Mouse (Mus musculus) kidney, embryonic 14.5 days (tissue): ENCODE results near the gene Hist1h3a. TPM values are rescaled to one million over a fixed set of nuclear protein-coding genes. Genes with fewer than 3 reads are reported as not detected.
"Not testable (repeated sequence)": the region's sequence is repeated elsewhere in the genome, so short reads cannot be mapped to it uniquely, and the experiment has no call there.

Experiments
- ATAC-seq: fragments of 200-750 bp; cut with Nextera tagmentation; 2 replicates; pipeline ENCODE4 v1.8.0; 2017; ENCODE audit warnings: moderate number of reproducible peaks, mild to moderate bottlenecking, moderate TSS enrichment, moderate library complexity; ENCODE audit not compliant: low FRiP score, low TSS enrichment
- H3K27ac ChIP-seq: fragments of 300-500 bp; sonication (generic); 2 replicates; pipeline ENCODE4 v1.5.1; 2014; ENCODE audit warnings: low read depth, mild to moderate bottlenecking, low read length, moderate library complexity, mixed read lengths
- H3K27me3 ChIP-seq: fragments of 300-500 bp; sonication (generic); 2 replicates; pipeline ENCODE4 v1.6.1; 2014; ENCODE audit warnings: mild to moderate bottlenecking, low read length; ENCODE audit not compliant: control insufficient read depth, insufficient read depth
- H3K36me3 ChIP-seq: fragments of 300-500 bp; sonication (generic); 2 replicates; pipeline ENCODE4 v1.6.1; 2014; ENCODE audit warnings: low read length, mixed read lengths; ENCODE audit not compliant: control insufficient read depth, insufficient read depth
- H3K4me1 ChIP-seq: fragments of 300-500 bp; sonication (generic); 2 replicates; pipeline ENCODE4 v1.6.1; 2014; ENCODE audit warnings: low read length, mixed read lengths; ENCODE audit not compliant: control insufficient read depth, insufficient read depth
- H3K4me2 ChIP-seq: fragments of 300-500 bp; sonication (generic); replicated peaks from 2 replicates; pipeline ENCODE4 v1.6.1; 2014; ENCODE audit warnings: low read depth, mild to moderate bottlenecking, low read length
- H3K4me3 ChIP-seq: fragments of 300-500 bp; sonication (generic); 2 replicates; pipeline ENCODE4 v1.5.1; 2014; ENCODE audit warnings: mild to moderate bottlenecking, low read length
- H3K9ac ChIP-seq: fragments of 300-500 bp; sonication (generic); 2 replicates; pipeline ENCODE4 v1.6.1; 2014; ENCODE audit warnings: low read depth, mild to moderate bottlenecking, low read length, moderate library complexity
- H3K9me3 ChIP-seq: fragments of 300-500 bp; sonication (generic); 2 replicates; pipeline ENCODE4 v1.6.1; 2016; ENCODE audit warnings: low read length; ENCODE audit not compliant: control insufficient read depth
- WGBS: fragments of 180-500 bp; shearing (Covaris S2); extraction: QIAGEN DNeasy Blood & Tissue Kit; methylation state at CpG from one replicate; pipeline ENCODE4 v1.1.7; 2014; 5-methylcytosine and 5-hydroxymethylcytosine counted together
- polyA plus RNA-seq: library from polyadenylated mRNA; unstranded; fragments of >200 nt; fragmentation: Nextera tagmentation; extraction: Ambion mirVana; gene quantifications from 2 replicates; pipeline ENCODE4 v1.2.1, GENCODE M21; 2014

Hist1h3a gene
- polyA plus RNA-seq, 1 experiment from 2014 or later: 8.8 TPM

GRCm38 (mm10) chr13:23729706-23730105, 32.5 kb downstream of the Hist1h3a start:
- no peaks in the 10 kb centered on the region for H3K9me3 ChIP-seq

GRCm38 (mm10) chr13:23729192-23729525, 33.0 kb downstream of the Hist1h3a start:
- WGBS: 90% methylated on average over 9 of the region's 9 CpGs

More at GRCm38 (mm10) chr13:23729706-23730105, 32.5 kb downstream of the Hist1h3a start:
- H3K27ac ChIP-seq: no peak overlapping the region
- no peak overlapping the region for H3K4me2 ChIP-seq
- no peaks in the 10 kb centered on the region for H3K36me3 ChIP-seq
- peaks cover 5% of the 10 kb centered on the region; the same call in 1 of the 2 replicates for H3K4me1 ChIP-seq
- no peak for ATAC-seq
- H3K27me3 ChIP-seq: no peaks in the 10 kb centered on the region
- 94% methylated on average over 5 of the region's 5 CpGs for WGBS
- H3K9ac ChIP-seq: no peak overlapping the region
- H3K4me3 ChIP-seq: no peak overlapping the region

GRCm38 (mm10) chr13:23728472-23729191, 33.6 kb downstream of the Hist1h3a start:
- 91% methylated on average over 18 of the region's 18 CpGs for WGBS
- Histone ChIP-seq H3K9ac (no peak overlapping the region), H3K27me3 (no peaks in the 10 kb centered on the region), H3K36me3 (no peaks in the 10 kb centered on the region), H3K4me2 (no peak overlapping the region), H3K4me3 (no peak overlapping the region), H3K9me3 (no peaks in the 10 kb centered on the region), H3K27ac (no peak overlapping the region), H3K4me1 (peaks cover 5% of the 10 kb centered on the region; the same call in 1 of the 2 replicates)
- ATAC-seq: no peak

More at GRCm38 (mm10) chr13:23729192-23729525, 33.0 kb downstream of the Hist1h3a start:
- H3K4me2 ChIP-seq: no peak overlapping the region
- H3K9me3 ChIP-seq: no peaks in the 10 kb centered on the region
- H3K4me3 ChIP-seq: no peak overlapping the region
- ATAC-seq: no peak
- H3K27ac ChIP-seq: no peak overlapping the region
- no peak overlapping the region for H3K9ac ChIP-seq
- H3K36me3 ChIP-seq: no peaks in the 10 kb centered on the region
- H3K27me3 ChIP-seq: no peaks in the 10 kb centered on the region
- peaks cover 5% of the 10 kb centered on the region; the same call in 1 of the 2 replicates for H3K4me1 ChIP-seq

- Histone ChIP-seq H3K9me3 (no peaks in the 10 kb centered on the region), H3K9ac (no peak overlapping the region), H3K27me3 (no peaks in the 10 kb centered on the region), H3K4me3 (no peak overlapping the region), H3K36me3 (no peaks in the 10 kb centered on the region), H3K4me1 (no peaks in the 10 kb centered on the region), H3K27ac (no peak overlapping the region), H3K4me2 (no peak overlapping the region)
- WGBS: 60% methylated on average over 1 of the region's 1 CpGs
- no peak for ATAC-seq
Observed at GRCm38 (mm10) chr13:23725213-23725612, 37.0 kb downstream of the Hist1h3a start.

GRCm38 (mm10) chr13:23724239-23724638, 37.9 kb downstream of the Hist1h3a start:
- no peaks in the 10 kb centered on the region for H3K9me3 ChIP-seq
- WGBS: 71% methylated on average over 4 of the region's 4 CpGs
- no peaks in the 10 kb centered on the region for H3K4me1 ChIP-seq
- no peak overlapping the region for H3K4me3 ChIP-seq
- no peak overlapping the region for H3K9ac ChIP-seq
- H3K27me3 ChIP-seq: no peaks in the 10 kb centered on the region
- no peak overlapping the region for H3K27ac ChIP-seq
- no peak for ATAC-seq
- no peak overlapping the region for H3K4me2 ChIP-seq
- no peaks in the 10 kb centered on the region for H3K36me3 ChIP-seq

GRCm38 (mm10) chr13:23717593-23718245, 44.5 kb downstream of the Hist1h3a start:
- H3K27ac ChIP-seq, H3K36me3 ChIP-seq, ATAC-seq, H3K4me3 ChIP-seq, H3K4me2 ChIP-seq, H3K4me1 ChIP-seq, H3K9ac ChIP-seq, H3K9me3 ChIP-seq, H3K27me3 ChIP-seq: not testable (repeated sequence)
- 20% methylated on average over 2 of the region's 2 CpGs for WGBS

- 58% methylated on average over 11 of the region's 11 CpGs for WGBS
- no peaks in the 10 kb centered on the region for H3K36me3 ChIP-seq
- H3K9me3 ChIP-seq: no peaks in the 10 kb centered on the region
- H3K9ac ChIP-seq: no peak overlapping the region
- no peak overlapping the region for H3K4me2 ChIP-seq
- H3K4me3 ChIP-seq: no peak overlapping the region
- ATAC-seq: no peak
- H3K4me1 ChIP-seq: no peaks in the 10 kb centered on the region
- no peak overlapping the region for H3K27ac ChIP-seq
- H3K27me3 ChIP-seq: no peaks in the 10 kb centered on the region
Observed at GRCm38 (mm10) chr13:23717176-23717575, 45.0 kb downstream of the Hist1h3a start.

- H3K27me3 ChIP-seq: no peaks in the 10 kb centered on the region
- no peak overlapping the region for H3K4me3 ChIP-seq
- no peaks in the 10 kb centered on the region for H3K36me3 ChIP-seq
- no peaks in the 10 kb centered on the region for H3K9me3 ChIP-seq
- H3K4me1 ChIP-seq: no peaks in the 10 kb centered on the region
- WGBS: 91% methylated on average over 5 of the region's 5 CpGs
- no peak overlapping the region for H3K9ac ChIP-seq
- H3K27ac ChIP-seq: no peak overlapping the region
- no peak for ATAC-seq
- H3K4me2 ChIP-seq: no peak overlapping the region
Observed at GRCm38 (mm10) chr13:23716261-23717042, 45.7 kb downstream of the Hist1h3a start.
